Mouse (Mus musculus) left cerebral cortex, postnatal 4 days (tissue): ENCODE measurements around the gene Gng12. TPM values are rescaled to one million over a fixed set of nuclear protein-coding genes. Genes with fewer than 3 reads are reported as not detected.
A peak's percentile ranks its signal among the peaks of the same experiment; 100 is the strongest.
"Not testable (repeated sequence)": the region's sequence is repeated elsewhere in the genome, so short reads cannot be mapped to it uniquely, and the experiment has no call there.

Source experiments
- DNase-seq: peaks from one replicate; pipeline ENCODE4 v3.0.0-alpha.2; 2022
- intact Hi-C: fragments of 180-260 bp; cut with DNase I; formaldehyde crosslinking; loops from one replicate; pipeline ENCODE4 v1.15.1; 2025
- total RNA-seq, 2 experiments: library from RNA; stranded (reverse); gene quantifications; 2 replicates each; pipeline ENCODE4 v1.2.3; 2021

Gng12 gene
- total RNA-seq, 2 experiments from 2014 or later: 49.1 to 54.0 TPM

GRCm38 (mm10) chr6:66951726-66952418 is 55.7 kb downstream of the Gng12 start:
- no peak for DNase-seq
- intact Hi-C loops: no loop called here

GRCm38 (mm10) chr6:66953951-66954519 is 57.8 kb downstream of the Gng12 start:
- no peak for DNase-seq
- intact Hi-C loops: no loop called here

GRCm38 (mm10) chr6:66955089-66955657 is 59.0 kb downstream of the Gng12 start:
- intact Hi-C loops: no loop called here
- peak; percentile 34 for DNase-seq

GRCm38 (mm10) chr6:66958466-66959235 is 62.5 kb downstream of the Gng12 start:
- intact Hi-C loops: no loop called here
- no peak for DNase-seq

- DNase-seq: peak; percentile 11
- intact Hi-C loops: loop anchor here (5.0 kb wide), 2 partner anchors 75 to 195 kb away; partner anchors contain the start of gene Gadd45a
These were observed 66.4 kb downstream of the Gng12 start for GRCm38 (mm10) chr6:66962582-66963043.

- intact Hi-C loops: loop anchor here (5.0 kb wide), 2 partner anchors 74 to 194 kb away; partner anchors contain the start of gene Gadd45a
- no peak for DNase-seq
These were observed 66.9 kb downstream of the Gng12 start for GRCm38 (mm10) chr6:66963068-66963467.

GRCm38 (mm10) chr6:66963651-66964050 is 67.5 kb downstream of the Gng12 start:
- intact Hi-C loops: loop anchor here (5.0 kb wide), 2 partner anchors 74 to 194 kb away; partner anchors contain the start of gene Gadd45a
- DNase-seq: not testable (repeated sequence)

- intact Hi-C loops: loop anchor here (5.0 kb wide), 2 partner anchors 73 to 193 kb away; partner anchors contain the start of gene Gadd45a
- DNase-seq: peak; percentile 49
These were observed 68.0 kb downstream of the Gng12 start for GRCm38 (mm10) chr6:66964222-66964621.

- intact Hi-C loops: no loop called here
- DNase-seq: no peak
These were observed 69.0 kb downstream of the Gng12 start for GRCm38 (mm10) chr6:66965203-66965602.

GRCm38 (mm10) chr6:66967788-66968187 is 71.6 kb downstream of the Gng12 start:
- DNase-seq: no peak
- intact Hi-C loops: no loop called here

GRCm38 (mm10) chr6:66969446-66969845 is 73.2 kb downstream of the Gng12 start:
- no peak for DNase-seq
- intact Hi-C loops: no loop called here

- intact Hi-C loops: no loop called here
These were observed 76.1 kb downstream of the Gng12 start for GRCm38 (mm10) chr6:66972300-66972699.

GRCm38 (mm10) chr6:66973180-66973579 is 77.0 kb downstream of the Gng12 start:
- no peak for DNase-seq
- intact Hi-C loops: no loop called here

More at GRCm38 (mm10) chr6:66972300-66972699, 76.1 kb downstream of the Gng12 start:
- DNase-seq: no peak

- intact Hi-C loops: no loop called here
- no peak for DNase-seq
These were observed 79.3 kb downstream of the Gng12 start for GRCm38 (mm10) chr6:66975522-66975921.

- DNase-seq: no peak
- intact Hi-C loops: no loop called here
These were observed 83.0 kb downstream of the Gng12 start for GRCm38 (mm10) chr6:66979197-66979596.

GRCm38 (mm10) chr6:66980040-66980439 is 83.8 kb downstream of the Gng12 start:
- intact Hi-C loops: no loop called here
- no peak for DNase-seq

- DNase-seq: no peak
- intact Hi-C loops: no loop called here
These were observed 85.2 kb downstream of the Gng12 start for GRCm38 (mm10) chr6:66981366-66981765.

GRCm38 (mm10) chr6:66981864-66982263 is 85.7 kb downstream of the Gng12 start:
- intact Hi-C loops: no loop called here
- peak; percentile 60 for DNase-seq

GRCm38 (mm10) chr6:66984079-66984478 is 87.9 kb downstream of the Gng12 start:
- DNase-seq: no peak
- intact Hi-C loops: no loop called here

- no peak for DNase-seq
- intact Hi-C loops: no loop called here
These were observed 88.5 kb downstream of the Gng12 start for GRCm38 (mm10) chr6:66984672-66985071.

GRCm38 (mm10) chr6:66985500-66985899 is 89.3 kb downstream of the Gng12 start:
- DNase-seq: no peak
- intact Hi-C loops: no loop called here
